Mouse (Mus musculus) urinary bladder, postnatal 10 days (tissue): ENCODE data around the gene Wiz.

ENCODE experiments used
- DNase-seq: peaks from one replicate; pipeline ENCODE4 v3.0.0; 2022; ENCODE audit warnings: low spot score

Gene Wiz

DNA sequence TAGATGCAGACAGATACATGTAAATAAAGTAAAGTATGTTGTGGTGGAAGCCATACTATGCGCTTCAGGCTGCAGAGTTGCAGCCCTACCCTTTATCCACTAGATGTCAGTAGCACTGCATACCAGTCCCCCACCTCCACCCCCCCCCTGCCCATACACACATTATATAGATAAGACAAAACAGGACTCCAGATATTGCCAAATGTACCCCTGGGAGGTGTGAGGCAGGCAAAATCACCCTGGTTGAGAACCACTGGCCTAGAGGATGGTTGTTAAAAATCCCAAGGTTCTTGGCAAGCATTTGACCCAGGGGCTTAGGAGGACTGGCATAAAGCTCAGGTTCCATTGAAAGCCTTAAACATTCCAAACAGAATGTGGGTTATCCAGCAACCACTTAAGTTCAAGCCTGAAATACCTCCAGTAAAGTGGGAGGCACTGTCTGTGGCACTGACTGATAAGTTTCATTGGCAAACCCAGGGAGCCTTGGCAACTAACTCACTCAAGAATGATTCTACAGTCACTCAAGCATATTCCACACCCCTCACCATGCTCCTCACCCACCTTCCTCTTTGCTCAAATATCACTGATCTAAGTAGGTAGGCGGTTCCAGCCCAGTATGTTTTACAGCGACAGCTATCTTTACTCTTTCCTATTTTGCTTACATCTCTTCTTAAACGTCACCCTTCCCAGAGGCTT lies 40.1 kb downstream of the Wiz start:
- no peak for DNase-seq

- DNase-seq: no peak
These were observed 40.8 kb downstream of the Wiz start for GRCm38 (mm10) chr17:32348406-32348805.

GRCm38 (mm10) chr17:32341102-32341501 lies 48.1 kb downstream of the Wiz start:
- DNase-seq: no peak

DNA sequence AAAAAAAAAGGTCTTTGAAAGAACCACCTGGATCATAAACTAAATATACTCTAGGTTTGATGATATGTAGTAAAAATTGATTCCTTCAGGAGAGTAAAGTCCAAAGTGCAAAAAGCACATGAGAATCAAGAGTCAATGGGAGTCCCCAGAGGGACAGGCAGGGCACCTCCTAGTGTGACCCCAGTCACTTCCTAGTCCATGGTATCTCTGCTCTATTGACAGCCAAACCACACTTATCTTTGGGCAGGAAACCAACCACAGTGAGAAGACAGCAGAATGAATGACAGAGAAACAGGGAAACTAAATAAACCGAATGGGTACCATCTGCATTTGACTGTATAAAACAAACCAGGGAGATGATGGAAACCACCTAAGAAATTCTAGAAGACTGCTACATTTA lies 49.1 kb downstream of the Wiz start:
- no peak for DNase-seq

DNA sequence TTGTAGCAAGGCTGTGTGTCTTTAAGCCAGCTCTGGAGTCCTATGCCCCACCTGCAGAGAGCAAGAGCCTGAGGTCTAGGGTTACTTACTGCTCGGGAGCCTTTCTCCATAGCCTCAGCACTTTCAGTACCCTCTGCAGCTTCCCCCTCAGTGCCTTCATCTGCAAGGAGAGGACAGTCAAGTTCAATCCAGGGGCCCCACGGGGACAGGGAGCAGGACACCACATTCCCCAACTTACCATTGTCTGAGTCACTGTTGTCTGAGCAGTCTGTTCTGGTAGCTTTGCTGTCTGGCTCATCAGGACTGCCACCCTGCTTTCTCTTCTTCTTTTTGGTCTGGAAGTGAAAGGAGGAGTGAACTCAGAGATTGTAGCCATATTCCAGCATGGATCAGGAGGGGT lies 53.4 kb downstream of the Wiz start:
- no peak for DNase-seq

- DNase-seq: no peak
These were observed 54.3 kb downstream of the Wiz start for GRCm38 (mm10) chr17:32334921-32335320.

- DNase-seq: no peak
These were observed 55.5 kb downstream of the Wiz start for GRCm38 (mm10) chr17:32333675-32334303.

DNA sequence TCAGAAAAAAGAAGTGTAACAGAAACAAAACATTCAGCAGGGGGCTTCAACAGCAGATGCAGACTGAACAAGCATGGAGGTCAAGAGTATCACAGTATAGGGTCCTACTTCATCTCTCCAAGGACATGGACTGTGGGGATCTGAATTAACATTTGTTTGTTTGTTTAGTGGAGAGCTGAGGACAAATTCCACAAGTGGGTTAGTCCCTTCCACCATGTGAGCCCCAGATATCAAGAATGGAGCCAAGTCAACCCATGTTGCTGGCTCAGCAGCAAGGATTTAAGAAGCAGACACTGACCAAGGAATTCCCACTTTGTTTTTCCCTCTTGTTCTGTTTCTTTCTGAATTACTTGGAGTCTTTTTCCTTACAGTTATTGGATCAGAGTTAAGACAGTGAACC lies 61.7 kb downstream of the Wiz start:
- DNase-seq: no peak

DNA sequence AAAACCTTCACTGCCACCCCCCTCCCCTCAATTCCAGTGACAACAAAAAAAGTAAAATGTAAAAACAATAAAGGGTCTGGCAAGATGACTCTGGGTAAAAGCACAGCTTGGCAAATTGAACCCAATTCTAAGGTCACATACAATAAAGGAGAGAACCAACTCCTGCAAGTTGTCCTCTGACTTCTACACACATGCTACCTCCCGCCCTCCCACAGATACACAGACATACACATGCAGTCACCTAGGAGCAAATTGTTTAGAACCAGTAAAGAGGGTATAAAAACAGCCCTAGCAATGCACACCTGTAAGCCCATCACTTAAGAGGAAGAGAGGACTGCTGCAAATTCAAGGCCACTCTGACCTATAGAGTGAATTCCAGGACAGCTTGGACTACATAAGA lies 66.4 kb downstream of the Wiz start:
- DNase-seq: no peak

DNA sequence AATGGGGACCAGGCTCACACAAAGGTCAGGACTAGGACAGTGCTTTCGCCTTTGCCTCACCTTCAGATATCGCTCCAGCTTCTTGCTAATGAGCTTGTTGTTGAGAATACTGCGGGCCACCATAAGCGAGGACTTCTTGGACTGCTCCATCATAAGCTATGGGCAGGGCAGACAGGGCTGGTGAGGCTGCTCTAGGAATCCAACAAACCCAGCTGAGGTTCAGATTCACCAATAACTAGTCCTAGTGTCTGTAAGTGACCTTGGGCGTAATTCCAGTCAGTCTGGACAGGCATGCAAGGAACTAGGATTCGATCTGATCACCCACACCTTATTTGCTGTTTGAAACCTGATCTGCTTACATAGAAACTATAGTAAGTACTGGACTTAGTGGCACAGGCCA lies 67.4 kb downstream of the Wiz start:
- no peak for DNase-seq

DNA sequence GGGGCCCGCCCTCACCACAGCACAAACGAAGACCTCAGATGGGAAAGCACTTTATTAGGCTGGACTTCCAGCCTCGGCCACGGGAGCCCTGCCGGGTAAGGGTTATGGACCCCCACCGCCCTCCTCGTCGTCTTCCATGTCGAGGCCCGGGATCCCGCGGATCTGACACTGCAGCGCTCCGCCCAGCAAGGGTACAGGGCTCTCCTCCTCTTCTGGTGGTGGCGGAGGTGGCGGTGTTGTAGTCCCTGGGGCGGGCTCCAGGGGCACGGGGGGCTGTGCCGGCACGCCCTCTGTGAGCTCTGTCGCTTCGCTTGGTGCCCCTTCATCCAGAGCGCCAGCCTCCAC lies 67.9 kb downstream of the Wiz start:
- DNase-seq: no peak

DNA sequence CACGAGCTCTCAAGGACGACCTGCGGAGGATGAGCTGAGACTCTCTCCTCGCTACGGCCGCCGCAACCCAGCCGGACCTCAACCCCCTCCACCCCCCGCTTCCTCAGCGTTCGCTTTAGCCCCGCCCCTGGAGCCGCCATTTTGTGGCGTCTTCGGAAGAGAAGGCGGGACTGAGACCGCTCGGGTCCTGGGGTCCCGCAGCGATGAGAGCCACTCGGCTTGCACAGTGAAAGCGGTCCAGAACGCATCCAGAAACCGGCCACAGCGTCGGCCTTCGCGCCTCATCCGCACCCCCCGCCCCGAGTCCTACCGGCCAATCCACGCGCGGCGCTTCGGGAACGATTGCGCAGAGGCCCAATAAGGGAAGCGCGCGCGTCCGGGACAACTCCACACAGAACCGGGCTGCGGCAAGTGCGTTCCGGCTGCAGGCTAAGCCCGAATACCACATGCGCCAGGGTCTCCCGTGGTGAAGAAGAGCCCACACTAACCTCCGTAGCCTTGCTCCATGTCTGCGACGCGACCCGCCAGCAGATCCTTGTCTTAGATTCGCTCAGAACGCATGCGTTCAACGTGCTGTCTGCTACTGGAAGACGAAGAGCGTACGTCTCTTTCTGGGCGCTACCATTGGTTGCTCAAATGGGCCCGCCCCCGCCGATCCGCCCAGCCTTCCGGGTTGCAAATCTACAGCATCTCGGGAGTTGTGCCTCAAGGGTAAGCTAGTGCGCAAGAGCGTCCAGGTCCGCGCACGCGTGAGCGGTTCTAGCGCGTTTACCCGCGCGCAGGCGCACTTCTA lies 68.4 kb downstream of the Wiz start, which contains the start of gene Akap8:
Gene Akap8, minus strand, starts transcription at position 642 of the 793 bp plus-strand sequence.
- DNase-seq: peak; percentile 85

- no peak for DNase-seq
These were observed 69.3 kb downstream of the Wiz start for GRCm38 (mm10) chr17:32319950-32320349.

DNA sequence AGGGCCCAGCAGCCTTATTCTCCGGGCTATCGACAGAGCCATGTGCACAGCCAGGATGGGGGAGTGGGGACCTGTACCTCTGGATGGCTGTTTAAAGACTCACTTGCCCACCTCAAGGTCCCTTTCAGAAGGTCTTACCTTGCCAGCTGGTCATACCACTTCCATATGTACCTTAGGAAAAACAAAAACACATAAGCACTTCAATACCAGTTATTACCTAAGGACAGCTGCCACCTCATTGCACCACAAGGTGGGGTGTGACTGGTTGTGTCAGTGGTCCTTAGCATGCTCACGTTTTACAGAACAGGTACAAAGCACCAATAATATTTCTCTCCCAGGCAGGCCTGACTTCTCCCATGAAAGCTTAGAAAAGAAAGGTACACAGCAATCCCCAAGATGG lies 71.5 kb downstream of the Wiz start:
- no peak for DNase-seq

DNA sequence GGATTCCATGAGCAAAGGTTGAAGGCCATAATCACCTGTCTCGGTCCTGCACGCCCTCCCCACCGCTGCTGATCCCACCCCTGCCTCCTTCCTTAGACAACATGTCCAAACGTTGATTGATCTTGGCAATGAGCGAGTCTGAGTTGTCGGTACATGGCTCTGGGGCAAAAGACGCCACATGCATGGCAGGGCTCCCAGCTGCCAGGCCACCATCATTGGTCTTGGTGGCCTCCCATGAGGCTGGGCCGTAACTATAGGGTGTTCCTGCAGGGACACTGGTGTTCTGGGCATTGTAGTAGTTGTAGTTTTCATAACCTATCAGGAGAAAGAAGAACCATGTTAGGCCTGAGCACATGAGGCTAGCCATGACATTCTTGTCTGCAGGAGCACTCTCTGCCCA lies 72.2 kb downstream of the Wiz start:
- no peak for DNase-seq

DNA sequence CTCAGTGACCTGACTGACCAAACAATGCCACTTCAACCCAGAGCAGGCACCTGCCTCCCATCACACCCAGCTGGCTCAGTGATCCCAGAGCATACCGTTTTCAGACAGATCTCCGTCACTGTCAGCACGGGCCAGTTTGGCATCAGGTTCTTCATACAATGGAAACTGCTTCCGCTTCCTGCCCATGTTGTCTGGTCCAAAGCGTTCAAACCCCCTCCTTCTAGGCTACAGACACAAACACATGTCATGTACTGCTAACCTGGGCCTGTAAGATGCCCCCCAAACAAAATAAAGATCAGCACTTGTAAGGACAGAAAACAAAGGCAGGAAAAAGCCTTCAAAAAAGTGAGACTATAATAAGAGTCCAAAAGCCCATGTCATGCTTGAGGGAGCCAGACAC lies 73.7 kb downstream of the Wiz start:
- DNase-seq: no peak

DNA sequence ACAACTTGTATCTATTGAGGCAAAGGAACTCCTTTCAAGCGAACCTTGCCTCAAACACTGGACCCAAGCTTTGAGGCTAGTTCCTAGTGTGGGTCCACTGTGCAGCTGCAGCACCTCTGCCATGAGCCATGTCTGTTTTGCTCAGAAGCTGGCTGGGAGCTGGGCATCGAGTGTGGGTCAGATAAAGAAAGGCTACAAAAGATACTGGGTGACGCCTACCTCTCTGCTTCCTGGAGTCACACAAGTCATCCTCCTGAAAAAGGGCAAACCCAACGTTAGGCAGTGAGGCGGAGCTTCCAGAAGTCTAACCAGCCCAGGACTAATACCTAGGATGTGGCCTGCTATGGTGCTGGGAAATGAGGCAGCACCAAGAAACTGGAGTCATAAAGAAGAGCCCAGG lies 75.3 kb downstream of the Wiz start:
- DNase-seq: no peak

GRCm38 (mm10) chr17:32312801-32313200 lies 76.4 kb downstream of the Wiz start:
- no peak for DNase-seq

- no peak for DNase-seq
These were observed 81.3 kb downstream of the Wiz start for GRCm38 (mm10) chr17:32307963-32308362.
